Mouse (Mus musculus) hindbrain, embryonic 11.5 days (tissue): ENCODE results near the gene Grrp1. TPM values are rescaled to one million over a fixed set of nuclear protein-coding genes. Genes with fewer than 3 reads are reported as not detected.

ENCODE experiments used
- ATAC-seq: fragments of 200-750 bp; cut with Nextera tagmentation; 2 replicates; pipeline ENCODE4 v1.8.0; 2017; ENCODE audit warnings: mild to moderate bottlenecking, moderate TSS enrichment, moderate library complexity; ENCODE audit not compliant: low FRiP score
- DNase-seq: peaks from one replicate; pipeline ENCODE4 v3.0.0-alpha.2; 2015; ENCODE audit warnings: low spot score
- H3K27ac ChIP-seq: fragments of 300-500 bp; sonication (generic); 2 replicates; pipeline ENCODE4 v1.5.1; 2014; ENCODE audit warnings: mild to moderate bottlenecking, low read depth, low read length
- H3K27me3 ChIP-seq: fragments of 300-500 bp; sonication (generic); 2 replicates; pipeline ENCODE4 v1.6.1; 2014; ENCODE audit warnings: mild to moderate bottlenecking, low read length, moderate library complexity, mixed read lengths; ENCODE audit not compliant: control insufficient read depth, insufficient read depth
- H3K36me3 ChIP-seq: fragments of 300-500 bp; sonication (generic); 2 replicates; pipeline ENCODE4 v1.6.1; 2014; ENCODE audit warnings: mild to moderate bottlenecking, low read length, moderate library complexity, mixed read lengths; ENCODE audit not compliant: control insufficient read depth, insufficient read depth
- H3K4me1 ChIP-seq: fragments of 300-500 bp; sonication (generic); replicated peaks from 2 replicates; pipeline ENCODE4 v1.6.1; 2014; ENCODE audit warnings: low read length, mixed read lengths; ENCODE audit not compliant: control insufficient read depth, insufficient read depth
- H3K4me2 ChIP-seq: fragments of 300-500 bp; sonication (generic); replicated peaks from 2 replicates; pipeline ENCODE4 v1.6.1; 2014; ENCODE audit warnings: mild to moderate bottlenecking, low read depth, low read length
- H3K4me3 ChIP-seq: fragments of 300-500 bp; sonication (generic); 2 replicates; pipeline ENCODE4 v1.5.1; 2014; ENCODE audit warnings: low read depth, low read length
- H3K9ac ChIP-seq: fragments of 300-500 bp; sonication (generic); 2 replicates; pipeline ENCODE4 v1.6.1; 2014; ENCODE audit warnings: low read depth, low read length
- H3K9me3 ChIP-seq: fragments of 300-500 bp; sonication (generic); 2 replicates; pipeline ENCODE4 v1.6.1; 2016; ENCODE audit warnings: low read length; ENCODE audit not compliant: control insufficient read depth
- WGBS: fragments of 180-500 bp; shearing (Covaris S2); extraction: QIAGEN DNeasy Blood & Tissue Kit; methylation state at CpG from one replicate; pipeline ENCODE4 v1.1.7; 2014; 5-methylcytosine and 5-hydroxymethylcytosine counted together
- polyA plus RNA-seq: library from polyadenylated mRNA; unstranded; fragments of >200 nt; fragmentation: Nextera tagmentation; extraction: Ambion mirVana; gene quantifications from 2 replicates; pipeline ENCODE4 v1.2.1, GENCODE M21; 2014

The Grrp1 gene
- polyA plus RNA-seq, 1 experiment from 2014 or later: 5.1 TPM

DNA sequence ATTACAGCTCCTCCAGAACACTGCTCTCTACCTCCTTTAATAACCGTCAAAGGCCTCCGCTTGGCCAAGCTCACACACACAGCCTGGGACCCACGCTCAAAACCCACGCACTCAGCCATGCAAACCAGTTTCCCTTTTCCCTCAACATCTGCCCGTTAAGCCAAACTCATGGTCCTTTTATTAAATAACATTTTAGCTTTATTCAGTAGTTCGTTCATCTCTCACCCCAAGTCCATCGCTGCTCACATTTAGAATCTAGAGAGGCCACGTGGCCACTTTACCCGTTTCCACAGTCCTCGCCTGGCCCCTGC is 3.0 kb downstream of the Grrp1 start:
- Histone ChIP-seq H3K4me1 (peaks cover 23% of the 10 kb centered on the region), H3K4me3 (peak overlapping the region; percentile 48), H3K27ac (no peak overlapping the region), H3K9me3 (no peaks in the 10 kb centered on the region), H3K27me3 (peaks cover 51% of the 10 kb centered on the region), H3K4me2 (peak overlapping the region; percentile 83), H3K9ac (no peak overlapping the region; the same call in 1 of the 2 replicates), H3K36me3 (no peaks in the 10 kb centered on the region)
- DNase-seq (no peak), ATAC-seq (no peak)
- WGBS: 8% methylated on average over 10 of the region's 10 CpGs

- Histone ChIP-seq H3K9me3 (no peaks in the 10 kb centered on the region), H3K27ac (no peak overlapping the region), H3K4me3 (peak overlapping the region; percentile 48), H3K4me2 (peak overlapping the region; percentile 83), H3K27me3 (peaks cover 51% of the 10 kb centered on the region), H3K36me3 (no peaks in the 10 kb centered on the region), H3K9ac (no peak overlapping the region), H3K4me1 (peaks cover 21% of the 10 kb centered on the region)
- WGBS: 5% methylated on average over 27 of the region's 27 CpGs
- DNase-seq (peak; percentile 61), ATAC-seq (no peak)
Observed at GRCm38 (mm10) chr4:134250116-134250929, 3.6 kb downstream of the Grrp1 start.

GRCm38 (mm10) chr4:134249651-134250050 is 4.3 kb downstream of the Grrp1 start:
- peaks cover 45% of the 10 kb centered on the region for H3K27me3 ChIP-seq
- no peaks in the 10 kb centered on the region for H3K36me3 ChIP-seq
- H3K4me1 ChIP-seq: peaks cover 21% of the 10 kb centered on the region
- H3K9me3 ChIP-seq: no peaks in the 10 kb centered on the region
- H3K27ac ChIP-seq: no peak overlapping the region
- H3K4me2 ChIP-seq: peak overlapping the region; percentile 47
- H3K9ac ChIP-seq: no peak overlapping the region
- ATAC-seq (peak; percentile 36; the same call in 1 of the 2 replicates), DNase-seq (peak; percentile 88)
- WGBS: under 1% methylated on average over 29 of the region's 30 CpGs
- H3K4me3 ChIP-seq: peak overlapping the region; percentile 24

DNA sequence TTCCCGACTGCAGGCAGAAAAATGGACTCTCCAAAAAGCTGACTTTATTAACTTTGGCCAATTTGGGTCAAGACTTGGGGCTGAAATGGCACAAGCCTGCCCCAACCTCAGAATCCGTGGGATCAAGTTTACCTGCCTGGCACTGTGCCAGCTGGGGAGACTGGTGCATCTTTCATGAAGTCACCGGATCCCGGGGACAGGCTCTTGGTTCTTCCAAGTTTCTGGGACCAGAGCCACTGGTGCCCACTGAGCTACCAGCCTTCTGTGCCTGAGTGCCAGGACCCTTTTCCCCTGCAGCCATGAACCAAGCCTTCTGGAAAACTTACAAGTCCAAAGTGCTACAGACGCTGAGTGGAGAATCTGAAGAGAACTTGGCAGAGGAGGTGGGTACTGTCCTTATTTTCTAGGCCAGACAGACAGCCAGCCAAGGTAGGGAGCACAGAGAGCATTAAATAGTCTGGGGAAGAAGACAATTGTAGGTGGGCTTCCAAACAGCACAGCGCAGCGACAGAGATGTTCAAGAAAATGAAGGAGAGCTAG is 7.1 kb downstream of the Grrp1 start, which contains the start of gene Gm30191:
Gene Gm30191 (plus strand): TSS at position 217 of the 540 bp plus-strand sequence.
- no peaks in the 10 kb centered on the region for H3K9me3 ChIP-seq
- peak within 1 kb of the TSS; percentile 95 for H3K4me2 ChIP-seq
- peaks cover 32% of the 10 kb centered on the region for H3K27me3 ChIP-seq
- H3K4me3 ChIP-seq: peak within 1 kb of the TSS; percentile 84; the same call in 1 of the 2 replicates
- DNase-seq (no peak), ATAC-seq (no peak)
- peak within 1 kb of the TSS; percentile 44; the same call in 1 of the 2 replicates for H3K9ac ChIP-seq
- WGBS: 72% methylated on average over 7 of the region's 7 CpGs
- H3K27ac ChIP-seq: no peak within 1 kb of the TSS
- no peaks in the 10 kb centered on the region for H3K36me3 ChIP-seq
- peaks cover 11% of the 10 kb centered on the region for H3K4me1 ChIP-seq

- DNase-seq (no peak), ATAC-seq (no peak)
- peaks cover 7% of the 10 kb centered on the region for H3K4me1 ChIP-seq
- WGBS: 31% methylated on average over 4 of the region's 4 CpGs
- no peak overlapping the region for H3K4me2 ChIP-seq
- H3K4me3 ChIP-seq: no peak overlapping the region
- H3K27ac ChIP-seq: no peak overlapping the region
- H3K9me3 ChIP-seq: no peaks in the 10 kb centered on the region
- H3K36me3 ChIP-seq: no peaks in the 10 kb centered on the region
- H3K9ac ChIP-seq: peak overlapping the region; percentile 1; the same call in 1 of the 2 replicates
- H3K27me3 ChIP-seq: peaks cover 27% of the 10 kb centered on the region
Observed at GRCm38 (mm10) chr4:134246256-134246655, 7.7 kb downstream of the Grrp1 start.

DNA sequence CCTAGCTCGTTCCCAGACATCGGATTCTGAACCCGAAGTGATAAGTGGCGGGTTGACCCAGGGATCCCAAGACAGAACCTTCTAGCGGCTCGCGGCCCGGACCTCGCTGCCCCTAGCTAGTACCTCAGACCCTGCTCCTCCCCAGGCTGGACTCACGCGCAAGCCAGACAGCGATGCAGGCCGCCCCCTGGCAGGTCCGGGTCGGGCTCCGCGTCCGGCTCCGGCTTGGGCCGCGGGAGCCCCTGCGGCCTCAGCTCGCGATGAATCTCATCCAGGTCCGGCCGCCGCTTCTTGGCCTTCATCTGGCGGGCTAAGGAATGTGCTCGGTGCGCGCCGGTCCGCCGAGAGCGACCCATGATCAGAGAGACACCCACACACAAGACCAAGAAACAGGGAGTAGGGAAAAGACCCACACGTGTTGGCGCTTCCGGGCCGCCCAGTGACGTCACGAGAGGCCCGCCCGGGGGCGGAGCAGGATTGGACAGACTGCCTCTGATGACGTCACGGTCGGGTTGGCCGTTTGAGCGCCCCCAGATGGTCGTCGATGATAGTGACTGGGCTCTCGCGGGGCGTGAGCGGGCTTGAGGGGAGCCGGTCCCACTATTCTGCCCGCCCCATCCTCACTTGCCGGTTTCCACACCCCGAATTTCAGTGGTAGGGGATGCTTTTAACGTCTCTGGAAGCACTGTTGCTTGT is 8.6 kb downstream of the Grrp1 start, which contains the start of gene Zfp593:
Gene Zfp593 (minus strand): TSS at position 445 of the 696 bp plus-strand sequence.
- Histone ChIP-seq H3K4me2 (peak within 1 kb of the TSS; percentile 95), H3K4me3 (peak within 1 kb of the TSS; percentile 84), H3K9me3 (no peaks in the 10 kb centered on the region), H3K27me3 (peaks cover 18% of the 10 kb centered on the region), H3K36me3 (no peaks in the 10 kb centered on the region), H3K27ac (peak within 1 kb of the TSS; percentile 30; the same call in 1 of the 2 replicates), H3K9ac (peak within 1 kb of the TSS; percentile 79), H3K4me1 (peaks cover 7% of the 10 kb centered on the region)
- WGBS: under 1% methylated on average over 60 of the region's 60 CpGs
- peak; percentile 97 for DNase-seq
- ATAC-seq: peak; percentile 64

DNA sequence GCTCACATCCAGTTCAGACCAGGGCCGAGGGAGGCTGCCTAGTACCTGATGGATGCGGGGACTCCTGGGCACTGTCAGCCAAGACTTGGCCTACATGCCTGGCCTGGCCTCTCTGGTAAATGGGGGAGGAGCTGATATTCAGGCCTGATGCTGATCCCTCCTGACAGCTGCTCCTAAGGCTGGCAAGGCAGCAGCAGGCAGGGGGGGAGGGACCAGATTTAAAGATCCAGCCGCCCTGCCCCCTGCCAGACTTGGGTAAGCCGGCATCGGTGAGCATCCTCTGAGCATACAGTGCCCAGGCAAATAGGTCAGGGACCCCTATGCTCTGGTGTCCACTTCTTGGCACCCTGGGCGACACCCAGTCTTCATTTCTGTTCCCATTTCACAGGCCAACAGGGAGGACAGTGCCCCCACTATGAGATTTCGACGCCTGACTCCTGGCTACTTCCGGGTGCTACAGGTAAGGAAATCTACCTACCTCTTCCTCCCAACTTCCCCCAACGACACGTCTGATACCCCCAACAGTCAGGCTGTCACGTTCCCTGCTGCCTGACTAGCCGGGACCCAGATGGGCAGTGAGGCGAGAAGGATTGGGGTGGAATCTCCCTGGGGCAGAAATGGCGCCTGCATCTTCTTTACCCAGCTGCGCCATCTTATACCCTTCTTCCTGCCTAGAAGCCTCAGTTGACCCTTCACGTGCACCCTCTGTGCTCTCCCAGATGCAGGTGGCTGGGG is 10.2 kb downstream of the Grrp1 start, which contains the start of gene E130218I03Rik:
Gene E130218I03Rik (plus strand): TSS at position 147 of the 735 bp plus-strand sequence.
- Histone ChIP-seq H3K4me3 (peak within 1 kb of the TSS; percentile 84), H3K27ac (no peak within 1 kb of the TSS), H3K9me3 (no peaks in the 10 kb centered on the region), H3K4me1 (peaks cover 4% of the 10 kb centered on the region), H3K36me3 (no peaks in the 10 kb centered on the region), H3K4me2 (peak within 1 kb of the TSS; percentile 95; the same call in 1 of the 2 replicates), H3K9ac (peak within 1 kb of the TSS; percentile 79; the same call in 1 of the 2 replicates), H3K27me3 (peaks cover 9% of the 10 kb centered on the region; the same call in 1 of the 2 replicates)
- no peak for ATAC-seq
- WGBS: 92% methylated on average over 17 of the region's 17 CpGs
- DNase-seq: no peak

- Histone ChIP-seq H3K27me3 (peaks cover 18% of the 10 kb centered on the region), H3K9ac (no peak overlapping the region), H3K4me3 (no peak overlapping the region), H3K4me1 (no peaks in the 10 kb centered on the region), H3K4me2 (peak overlapping the region; percentile 19), H3K36me3 (no peaks in the 10 kb centered on the region), H3K9me3 (no peaks in the 10 kb centered on the region), H3K27ac (no peak overlapping the region)
- no peak for ATAC-seq
- 16% methylated on average over 10 of the region's 10 CpGs for WGBS
- DNase-seq: peak; percentile 15
Observed at GRCm38 (mm10) chr4:134238686-134239085, 15.2 kb downstream of the Grrp1 start.
